Mouse (Mus musculus) lung, postnatal 36 days (tissue): Measurements from ENCODE around the gene Scn2b.

Experiments
- DNase-seq: peaks from one replicate; pipeline ENCODE4 v3.0.0; 2022; ENCODE audit warnings: mixed read lengths

Scn2b gene

DNA sequence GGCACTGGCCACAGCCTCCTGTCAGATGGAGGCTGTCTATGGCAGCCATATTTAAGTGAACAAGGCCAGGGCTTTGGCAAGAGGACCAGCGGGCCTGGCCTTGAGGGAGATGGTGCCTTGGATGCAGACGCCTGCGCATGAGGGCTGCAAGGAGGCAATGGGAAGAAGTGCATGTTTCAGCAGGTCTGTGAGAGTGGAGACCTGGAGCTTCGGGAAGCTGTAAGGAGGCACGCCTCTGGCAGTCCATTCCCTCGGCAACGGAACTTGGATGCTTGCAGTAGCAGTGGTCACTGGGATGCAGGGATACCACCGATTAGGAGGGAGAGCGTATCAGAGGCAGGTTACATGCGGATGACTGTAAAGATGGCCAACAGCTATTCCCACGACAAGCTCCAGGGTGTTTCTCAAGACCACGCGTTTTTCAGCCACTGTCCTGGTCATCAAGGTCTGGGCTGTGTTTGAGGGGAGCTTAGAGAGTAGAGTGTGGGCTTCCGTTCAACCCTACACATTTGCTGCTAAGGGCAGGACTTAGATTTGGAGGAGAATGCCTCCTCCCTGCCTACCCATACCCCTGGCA is 2.5 kb downstream of the Scn2b start:
- no peak for DNase-seq

GRCm38 (mm10) chr9:45120567-45120966 is 3.0 kb downstream of the Scn2b start:
- no peak for DNase-seq

GRCm38 (mm10) chr9:45121001-45121400 is 3.4 kb downstream of the Scn2b start:
- no peak for DNase-seq

- DNase-seq: peak; percentile 86
These were observed 4.2 kb downstream of the Scn2b start for GRCm38 (mm10) chr9:45121769-45122168.

DNA sequence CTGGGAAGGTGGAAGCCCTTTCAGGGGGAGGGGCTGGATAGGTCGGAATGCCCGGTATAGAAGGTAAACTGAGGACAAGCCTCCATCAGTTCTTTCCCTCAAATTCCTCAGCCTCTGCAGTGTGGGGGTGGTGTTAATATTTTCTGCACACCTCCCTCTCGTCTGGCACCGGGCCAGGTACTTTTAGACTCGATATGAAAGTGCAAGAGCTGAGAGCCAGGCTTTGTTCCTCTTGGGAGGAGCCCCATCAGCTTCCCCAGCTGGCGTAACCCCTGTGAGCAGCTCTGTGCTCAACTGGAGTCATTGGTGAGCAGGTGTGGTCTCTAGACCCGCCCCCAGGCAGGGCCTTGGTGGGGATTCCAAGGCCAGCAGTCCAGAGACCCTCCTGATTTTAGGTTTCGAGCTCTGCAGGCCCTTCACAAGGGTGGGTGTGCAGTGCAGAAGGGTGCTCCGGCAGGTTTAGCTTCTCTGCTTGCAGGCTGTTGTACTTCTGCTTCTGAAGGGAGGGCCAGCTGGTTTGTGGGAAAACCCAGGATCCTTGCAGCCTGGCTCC is 4.7 kb downstream of the Scn2b start:
- DNase-seq: peak; percentile 83

DNA sequence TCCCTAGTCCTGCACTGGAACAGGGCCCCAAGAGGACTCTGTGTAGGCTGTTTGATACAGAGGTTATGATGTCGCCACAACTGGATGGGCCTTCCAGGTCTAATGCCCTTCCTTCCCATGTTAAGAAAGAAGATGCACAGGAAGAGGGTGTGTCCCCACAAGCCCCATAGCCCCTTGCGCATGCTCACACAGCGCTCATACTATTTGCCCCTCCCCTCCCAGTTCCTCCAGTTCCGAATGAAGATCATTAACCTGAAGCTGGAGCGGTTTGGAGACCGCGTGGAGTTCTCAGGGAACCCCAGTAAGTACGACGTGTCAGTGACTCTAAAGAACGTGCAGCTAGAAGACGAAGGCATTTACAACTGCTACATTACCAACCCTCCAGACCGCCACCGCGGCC is 7.6 kb downstream of the Scn2b start:
- no peak for DNase-seq

DNA sequence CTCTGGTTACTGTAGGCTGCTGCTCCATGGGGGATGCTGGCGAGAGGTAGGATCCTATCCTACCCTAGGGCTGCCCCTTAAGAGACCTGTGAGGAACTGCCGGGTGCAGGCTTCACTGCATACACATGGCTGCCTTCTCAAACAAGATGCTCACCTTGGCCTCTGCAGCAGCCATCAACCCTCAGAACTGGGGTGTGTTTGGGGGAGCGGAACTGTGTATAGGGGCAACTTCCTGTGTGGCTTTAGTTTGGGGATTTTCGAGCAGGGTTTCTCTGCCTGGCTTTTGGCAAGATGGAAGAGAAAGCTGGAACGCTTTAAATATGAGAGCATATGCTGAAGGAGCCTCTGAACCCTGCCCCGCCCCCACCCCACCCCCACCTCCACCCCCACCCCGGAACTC is 9.4 kb downstream of the Scn2b start:
- DNase-seq: no peak

GRCm38 (mm10) chr9:45130119-45130518 is 12.5 kb downstream of the Scn2b start:
- no peak for DNase-seq

DNA sequence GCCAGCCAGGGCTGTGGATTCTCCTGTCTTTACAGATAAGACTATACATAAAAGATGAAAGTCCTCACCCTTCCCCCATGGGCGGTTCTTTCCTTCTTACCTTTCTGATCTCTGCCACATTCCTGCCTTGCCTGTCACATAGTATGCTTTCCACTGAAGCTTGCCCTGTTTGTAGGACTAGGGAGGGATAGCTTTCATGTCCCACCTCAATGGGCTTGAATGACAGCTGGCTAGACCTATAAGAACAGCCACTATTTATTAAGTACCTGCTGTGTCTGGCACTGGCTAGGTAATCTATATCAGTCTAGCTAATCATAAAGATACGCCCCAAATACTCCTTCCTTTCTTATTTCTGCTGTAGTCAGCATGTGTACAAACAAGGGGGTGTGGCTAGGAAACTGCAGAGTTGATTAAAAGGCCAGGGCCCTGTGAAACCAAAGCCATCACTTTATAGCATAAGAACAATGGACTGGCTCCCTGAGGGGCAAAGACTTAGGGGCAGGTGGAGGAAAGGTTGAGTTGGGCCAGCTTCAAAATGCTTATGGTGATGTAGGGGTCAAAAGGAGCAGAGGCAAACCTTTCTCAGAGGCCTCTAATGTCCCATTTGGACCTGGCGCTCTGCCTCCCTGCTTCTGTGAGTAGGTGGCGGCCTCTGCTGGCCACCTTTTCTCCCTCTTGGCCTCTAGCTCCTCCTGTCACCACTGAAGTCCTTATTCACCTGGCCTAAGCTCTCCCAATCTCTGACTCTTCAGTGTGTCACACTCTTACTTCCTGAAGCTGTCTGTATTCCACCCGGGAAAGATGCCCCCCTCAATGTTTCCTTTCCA is 16.1 kb downstream of the Scn2b start:
- DNase-seq: peak; percentile 76

DNA sequence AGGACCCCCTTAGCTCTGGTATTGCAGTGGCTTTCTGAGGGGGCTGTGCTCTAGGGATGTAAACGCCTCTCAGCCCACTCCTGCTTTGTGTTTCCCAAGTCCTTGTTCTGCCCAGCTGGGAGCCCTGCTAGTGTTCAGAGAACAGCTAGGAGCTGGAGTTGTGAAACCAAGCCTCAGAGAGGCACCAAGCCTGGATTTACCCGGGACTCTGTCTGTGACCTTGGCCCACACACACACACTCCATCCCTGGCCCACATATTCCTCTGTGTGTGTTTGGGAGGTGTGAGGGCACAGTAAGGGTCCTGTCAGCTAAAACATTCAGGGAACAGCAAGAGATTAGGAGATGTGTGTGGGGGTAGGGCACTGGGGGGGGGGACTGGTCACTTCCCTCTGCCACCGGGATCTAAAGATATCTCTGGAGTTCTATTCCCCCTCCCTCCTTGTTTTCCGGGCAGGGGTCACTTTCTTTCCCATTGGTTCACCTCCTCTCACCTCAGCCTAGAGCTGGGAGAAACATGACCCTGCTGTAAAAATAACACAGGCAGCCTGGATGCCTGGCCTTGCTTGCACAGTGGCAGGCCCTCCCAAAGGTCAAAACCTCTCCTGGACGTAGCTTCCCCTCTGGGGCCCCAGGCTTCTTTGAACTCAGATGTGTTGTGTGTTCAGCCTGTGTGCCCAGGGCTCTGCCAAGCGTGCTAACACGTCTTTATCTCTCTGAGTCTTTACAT is 19.0 kb downstream of the Scn2b start:
- DNase-seq: no peak

DNA sequence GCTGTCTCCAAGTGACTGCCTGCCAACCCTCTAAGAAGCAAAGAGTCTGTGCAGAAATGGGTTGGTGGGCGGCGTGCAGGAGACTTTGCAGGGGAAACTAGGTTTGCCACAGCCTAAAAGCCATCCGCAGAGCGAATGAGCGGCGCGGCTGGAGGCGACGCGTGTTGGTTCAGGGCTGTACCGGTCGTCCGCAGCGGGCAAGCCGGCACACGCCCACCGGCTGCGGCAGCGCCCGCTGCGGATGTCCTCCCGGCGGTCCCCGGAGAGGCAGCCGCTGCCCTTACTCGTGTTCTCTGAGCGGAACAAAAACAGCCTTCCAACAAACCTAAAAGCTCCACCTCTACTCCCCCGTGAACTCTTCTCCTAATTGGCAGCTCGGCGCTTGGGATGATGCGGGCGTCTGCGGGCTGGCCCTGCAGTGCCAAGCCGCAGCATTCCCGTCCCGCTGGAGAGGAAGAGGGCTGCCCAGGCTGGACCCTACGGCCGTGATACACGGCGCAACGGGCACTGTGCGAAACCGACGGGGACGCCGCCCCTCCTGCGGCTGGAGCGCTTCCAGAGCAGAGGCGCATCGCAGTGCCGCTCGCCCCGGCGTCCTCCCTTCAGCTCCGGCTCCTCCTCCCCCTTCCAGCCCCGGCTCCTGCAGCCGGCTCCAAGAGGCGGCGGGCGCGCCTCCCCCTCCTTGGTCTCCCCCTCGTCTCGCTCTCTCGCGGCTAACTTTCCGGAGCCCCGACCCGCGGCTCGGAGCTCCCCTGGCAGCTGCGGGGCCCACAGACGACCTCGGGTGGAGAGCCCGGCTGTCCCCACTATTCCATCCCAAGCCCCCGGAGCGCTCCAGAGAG is 20.8 kb downstream of the Scn2b start, which contains the start of gene Scn4b:
Gene Scn4b (plus strand): TSS at position 205 of the 842 bp plus-strand sequence.
- DNase-seq: peak; percentile 7

DNA sequence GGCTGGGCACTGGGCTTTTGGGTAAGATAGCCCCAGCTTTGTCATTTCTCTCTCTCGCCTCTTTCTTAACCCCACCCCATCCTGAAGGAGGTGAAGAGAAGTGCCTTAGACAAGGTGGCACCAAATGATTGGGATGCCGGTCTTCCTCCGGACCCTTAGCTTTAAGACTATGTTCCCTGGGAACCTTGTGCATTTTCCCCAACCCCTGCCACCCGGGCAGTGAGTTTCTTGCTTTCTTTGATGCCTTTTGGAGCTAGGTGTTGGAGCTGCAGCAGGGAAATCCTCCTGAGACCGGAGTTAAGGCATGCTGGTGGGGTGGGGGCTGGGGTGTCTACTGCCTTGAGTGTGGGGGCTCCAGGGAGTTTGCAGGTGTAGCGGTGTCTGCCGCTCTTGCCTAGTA is 21.5 kb downstream of the Scn2b start:
- DNase-seq: no peak

- DNase-seq: no peak
These were observed 23.4 kb downstream of the Scn2b start for GRCm38 (mm10) chr9:45140945-45141344.

DNA sequence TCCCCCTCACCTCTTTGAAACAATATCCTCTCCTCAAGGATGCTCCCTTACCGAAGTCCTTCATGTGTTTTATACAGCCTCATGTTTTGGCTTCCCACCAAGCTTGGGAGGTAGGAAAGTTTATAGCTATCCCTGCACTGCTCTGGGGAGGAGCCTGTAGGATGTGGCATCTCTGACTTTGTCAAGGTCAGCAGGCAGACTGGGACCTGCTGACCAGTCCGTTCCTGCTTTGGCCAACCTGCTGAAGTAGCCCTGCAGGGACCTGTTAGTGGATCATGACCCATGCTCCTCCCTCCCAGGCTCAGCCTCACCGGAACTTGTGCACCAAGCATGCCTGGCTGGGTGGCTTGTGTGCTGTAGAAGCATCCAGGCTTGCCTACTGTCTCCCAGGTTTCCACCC is 25.1 kb downstream of the Scn2b start:
- no peak for DNase-seq

- peak; percentile 7 for DNase-seq
These were observed 28.1 kb downstream of the Scn2b start for GRCm38 (mm10) chr9:45145533-45146266.

DNA sequence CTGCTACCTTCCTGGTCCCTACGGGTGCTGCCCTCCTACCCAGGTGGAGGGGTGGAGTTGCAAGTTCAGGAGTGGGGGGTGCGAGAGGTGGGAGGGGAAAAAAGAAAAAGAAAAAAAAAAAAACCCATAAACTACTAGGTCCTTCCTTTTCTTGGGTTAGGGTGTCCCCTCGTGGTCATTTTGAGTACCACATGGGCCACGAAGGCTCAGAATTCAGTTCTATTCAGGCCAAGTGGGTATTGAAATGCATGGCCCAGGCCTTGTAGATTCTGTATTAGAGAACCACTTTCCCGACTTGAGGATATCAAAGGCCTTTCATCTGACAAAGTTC is 28.6 kb downstream of the Scn2b start:
- peak; percentile 71 for DNase-seq

- no peak for DNase-seq
These were observed 33.4 kb downstream of the Scn2b start for GRCm38 (mm10) chr9:45150933-45151332.

GRCm38 (mm10) chr9:45153361-45153760 is 35.8 kb downstream of the Scn2b start:
- no peak for DNase-seq

DNA sequence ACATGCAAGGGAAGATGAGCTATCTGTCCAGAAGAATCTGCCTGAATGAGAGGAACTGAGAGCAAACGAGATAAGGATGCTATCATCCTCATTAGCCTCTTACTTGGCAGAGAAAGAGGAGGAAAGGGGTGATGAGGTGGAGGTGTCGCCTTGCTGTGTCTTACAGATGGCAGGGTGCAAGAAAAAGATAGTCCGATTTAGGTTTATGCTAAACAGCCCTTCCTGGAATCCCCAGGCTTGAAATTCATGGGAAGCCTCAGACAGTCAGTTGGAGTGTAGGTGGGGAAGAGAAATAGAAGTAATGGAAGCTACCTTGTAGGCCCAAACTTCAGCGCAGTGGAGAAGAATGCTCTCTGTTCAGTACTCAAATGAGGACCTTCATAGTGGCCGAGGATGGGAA is 50.3 kb downstream of the Scn2b start:
- DNase-seq: no peak

DNA sequence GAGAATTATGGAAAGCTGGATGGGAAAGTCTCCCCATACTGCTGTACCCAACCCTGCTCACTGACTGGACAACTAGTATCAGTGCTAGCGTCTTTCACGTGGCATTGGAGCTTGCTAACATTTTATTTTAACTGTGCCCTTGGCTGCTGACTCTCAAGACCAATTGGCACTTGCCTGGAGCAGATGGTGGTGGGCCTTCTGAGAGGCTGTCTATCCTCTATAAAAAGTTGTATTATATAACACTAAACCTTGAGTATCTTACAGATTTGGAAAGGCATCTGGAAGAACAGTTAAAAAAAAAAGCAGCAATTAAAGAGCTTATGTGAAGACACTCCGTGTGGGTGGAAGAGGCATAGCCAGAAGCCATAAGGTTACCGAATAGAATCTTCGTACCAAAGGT is 52.6 kb downstream of the Scn2b start:
- DNase-seq: no peak

DNA sequence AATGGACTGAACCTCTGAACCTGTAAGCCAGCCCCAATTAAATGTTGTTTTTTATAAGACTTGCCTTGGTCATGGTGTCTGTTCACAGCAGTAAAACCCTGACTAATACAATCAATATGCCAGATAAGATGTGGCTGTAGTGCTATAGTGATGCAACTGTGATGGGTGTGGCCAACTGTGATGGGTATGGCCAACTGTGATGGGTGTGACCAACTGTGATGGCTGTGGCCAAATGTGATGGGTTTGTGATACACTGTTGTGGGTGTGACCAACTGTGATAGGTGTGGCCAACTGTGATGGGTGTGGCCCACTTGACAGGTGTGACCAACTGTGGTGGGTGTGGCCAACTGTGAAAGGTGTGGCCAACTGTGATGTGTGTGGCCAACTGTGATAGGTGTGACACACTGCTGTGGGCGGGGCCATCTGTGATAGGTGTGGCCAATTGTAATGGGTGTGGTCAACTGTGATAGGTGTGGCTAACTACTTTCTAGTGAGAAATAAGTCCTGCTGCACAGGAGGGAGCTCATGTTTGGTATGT is 53.6 kb downstream of the Scn2b start:
- no peak for DNase-seq

- DNase-seq: no peak
These were observed 55.9 kb downstream of the Scn2b start for GRCm38 (mm10) chr9:45173475-45173874.
